Mouse (Mus musculus): Measurements from ENCODE around the gene Gm4756. TPM values are rescaled to one million over a fixed set of nuclear protein-coding genes. Genes with fewer than 3 reads are reported as not detected.
"Not testable (repeated sequence)": the region's sequence is repeated elsewhere in the genome, so short reads cannot be mapped to it uniquely, and the experiment has no call there.

The Gm4756 gene
- total RNA-seq, 2 experiments from 2014 or later, result not detected

GRCm38 (mm10) chr12:72664020-72664734 is 14.7 kb upstream of the Gm4756 start:
- intact Hi-C loops (cut with DNase I; ENCODE audit: low total_unique reads), result loop anchor here (10.0 kb wide), 1 partner anchor 129 kb away; the partner anchor contains the start of gene Pcnx4
- DNase-seq, result no peak

- no peak for DNase-seq
- intact Hi-C loops (cut with DNase I; ENCODE audit: low total_unique reads), result loop anchor here (10.0 kb wide), 2 partner anchors 141 to 191 kb away; no protein-coding TSS in a partner anchor
These were observed 6.3 kb upstream of the Gm4756 start for GRCm38 (mm10) chr12:72655775-72656174.

- DNase-seq, result peak; percentile 46
- intact Hi-C loops (cut with DNase I; ENCODE audit: low total_unique reads), result loop anchor here (10.0 kb wide), 2 partner anchors 140 to 190 kb away; no protein-coding TSS in a partner anchor
These were observed 5.2 kb upstream of the Gm4756 start for GRCm38 (mm10) chr12:72654698-72655097.

- DNase-seq, result no peak
- intact Hi-C loops (cut with DNase I; ENCODE audit: low total_unique reads), result no loop called here
These were observed 540 bp downstream of the Gm4756 start for GRCm38 (mm10) chr12:72648921-72649320.

GRCm38 (mm10) chr12:72638025-72638424 is 11.4 kb downstream of the Gm4756 start:
- no peak for DNase-seq
- intact Hi-C loops (cut with DNase I; ENCODE audit: low total_unique reads), result no loop called here

GRCm38 (mm10) chr12:72628751-72629150 is 20.7 kb downstream of the Gm4756 start:
- DNase-seq, result no peak
- intact Hi-C loops (cut with DNase I; ENCODE audit: low total_unique reads), result no loop called here

DNA sequence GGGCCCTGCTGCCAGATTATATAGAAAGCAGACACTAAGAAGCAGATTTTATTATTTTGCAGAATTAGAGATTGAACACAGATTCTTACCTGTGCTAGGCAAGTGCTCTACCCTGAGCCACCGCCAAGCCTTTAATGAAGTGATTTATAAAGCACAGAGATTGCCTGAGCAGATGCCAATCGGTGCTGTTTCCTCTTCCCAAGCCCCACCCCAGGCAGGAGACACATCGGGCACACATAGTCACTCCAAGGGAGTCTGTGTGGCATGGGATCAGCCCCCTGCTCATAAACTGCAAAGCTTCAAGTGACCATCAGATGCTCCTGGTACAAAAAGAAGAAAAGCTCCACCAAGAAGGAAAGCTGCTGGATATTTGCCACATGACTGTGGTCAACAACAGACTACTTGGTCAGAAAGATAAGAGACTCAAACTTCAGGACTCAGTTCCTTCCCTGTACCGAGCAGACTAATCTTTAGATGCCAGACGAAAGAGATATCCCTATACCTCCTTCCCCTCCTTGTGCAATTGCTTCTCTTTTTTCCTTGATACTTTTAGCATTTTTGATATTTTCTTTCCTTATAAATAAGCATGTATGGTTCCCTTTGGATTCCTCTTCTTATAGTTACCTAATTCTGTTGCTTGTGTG is 26.5 kb downstream of the Gm4756 start:
- no peak for DNase-seq
- intact Hi-C loops (cut with DNase I; ENCODE audit: low total_unique reads), result no loop called here

DNA sequence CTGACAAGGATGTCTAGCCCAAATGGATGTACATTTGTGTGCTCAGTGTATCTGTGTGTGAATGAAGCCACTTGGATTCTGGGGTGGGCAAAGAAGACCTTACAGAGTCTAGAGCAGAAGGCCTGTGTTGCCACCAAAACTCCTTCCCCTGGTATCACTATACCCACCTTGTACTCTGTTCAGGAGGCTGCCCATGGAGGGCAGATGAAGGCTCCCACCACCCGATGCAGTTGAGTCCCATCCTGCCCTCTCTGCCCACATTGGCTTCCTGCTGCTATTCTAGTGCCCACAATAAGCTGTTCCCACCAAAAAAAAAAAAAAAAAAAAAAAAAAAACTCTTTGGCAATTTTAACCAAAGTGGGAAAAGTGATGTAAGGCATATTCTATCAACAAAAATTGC is 28.0 kb downstream of the Gm4756 start:
- intact Hi-C loops (cut with DNase I; ENCODE audit: low total_unique reads), result no loop called here
- DNase-seq, result no peak

GRCm38 (mm10) chr12:72620856-72621255 is 28.6 kb downstream of the Gm4756 start:
- DNase-seq, result no peak
- intact Hi-C loops (cut with DNase I; ENCODE audit: low total_unique reads), result no loop called here

- DNase-seq, result no peak
- intact Hi-C loops (cut with DNase I; ENCODE audit: low total_unique reads), result no loop called here
These were observed 37.4 kb downstream of the Gm4756 start for GRCm38 (mm10) chr12:72612053-72612452.

DNA sequence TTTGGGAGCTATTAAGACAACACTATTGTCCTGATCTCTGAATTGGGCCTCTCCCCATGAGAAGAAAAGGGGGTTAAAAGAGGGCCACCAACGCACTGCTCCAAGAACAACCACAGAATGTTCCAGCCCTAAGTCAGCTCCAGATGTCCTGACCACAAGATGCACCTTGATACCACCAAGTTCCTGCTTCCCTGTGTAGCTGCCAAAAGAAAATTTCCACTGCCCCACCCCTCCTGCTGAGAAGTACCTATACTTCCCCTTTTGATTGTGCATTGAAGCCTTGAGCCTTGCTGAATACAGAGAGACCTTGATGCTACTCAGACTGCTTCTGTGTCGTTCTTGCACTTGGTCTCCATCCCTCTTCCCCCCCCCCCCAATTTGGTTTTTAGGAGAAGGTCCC is 50.7 kb downstream of the Gm4756 start:
- DNase-seq; intact Hi-C loops (cut with DNase I; ENCODE audit: low total_unique reads): not testable (repeated sequence)

GRCm38 (mm10) chr12:72594001-72594400 is 55.5 kb downstream of the Gm4756 start:
- DNase-seq, result no peak
- intact Hi-C loops (cut with DNase I; ENCODE audit: low total_unique reads), result no loop called here

- DNase-seq, result no peak
- intact Hi-C loops (cut with DNase I; ENCODE audit: low total_unique reads), result no loop called here
These were observed 56.5 kb downstream of the Gm4756 start for GRCm38 (mm10) chr12:72592991-72593390.

GRCm38 (mm10) chr12:72585339-72585738 is 64.1 kb downstream of the Gm4756 start:
- intact Hi-C loops (cut with DNase I; ENCODE audit: low total_unique reads), result no loop called here
- no peak for DNase-seq

- intact Hi-C loops (cut with DNase I; ENCODE audit: low total_unique reads), result no loop called here
- DNase-seq, result no peak
These were observed 66.4 kb downstream of the Gm4756 start for GRCm38 (mm10) chr12:72583099-72583498.

DNA sequence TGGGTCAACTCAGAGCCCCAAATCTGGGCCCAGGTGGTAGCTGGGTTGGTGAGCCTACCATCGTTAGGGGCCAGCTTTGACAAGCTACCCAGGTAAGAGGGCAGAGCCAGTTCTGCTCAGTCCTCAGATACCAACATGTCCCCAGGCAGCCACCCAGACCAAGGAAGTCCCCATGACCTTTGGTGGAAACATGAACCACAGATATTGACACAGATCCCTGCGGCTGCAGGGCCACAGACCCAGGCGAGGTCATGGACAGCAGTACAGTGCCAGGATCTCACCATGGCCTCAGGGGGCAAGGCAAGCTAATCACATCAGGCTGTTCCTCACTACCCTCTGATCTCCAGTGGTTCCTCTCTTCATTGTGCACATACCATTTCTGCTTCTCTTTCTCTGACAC is 67.4 kb downstream of the Gm4756 start:
- no peak for DNase-seq
- intact Hi-C loops (cut with DNase I; ENCODE audit: low total_unique reads), result no loop called here

- DNase-seq, result no peak
- intact Hi-C loops (cut with DNase I; ENCODE audit: low total_unique reads), result no loop called here
These were observed 85.1 kb downstream of the Gm4756 start for GRCm38 (mm10) chr12:72564281-72564795.

DNA sequence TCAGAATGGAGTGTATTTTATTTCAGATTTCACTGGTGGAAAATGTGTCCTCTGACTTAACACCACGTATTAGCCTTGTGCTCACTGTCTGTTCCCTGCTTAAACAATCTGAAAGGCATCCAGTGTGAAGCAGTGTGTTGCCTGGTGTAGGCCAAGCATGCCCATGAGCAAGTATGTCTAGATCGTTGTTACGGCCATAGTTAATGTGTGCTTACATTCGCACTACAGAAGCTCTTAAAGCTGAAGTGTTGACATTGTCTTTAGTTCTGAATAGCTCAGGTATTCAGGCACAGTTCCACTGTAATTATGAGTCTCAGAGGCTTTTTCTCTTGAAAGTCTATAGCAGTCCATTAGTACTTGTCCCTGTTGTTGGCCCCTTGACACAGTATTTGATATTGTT is 95.1 kb downstream of the Gm4756 start:
- intact Hi-C loops (cut with DNase I; ENCODE audit: low total_unique reads), result no loop called here
- DNase-seq, result no peak

DNA sequence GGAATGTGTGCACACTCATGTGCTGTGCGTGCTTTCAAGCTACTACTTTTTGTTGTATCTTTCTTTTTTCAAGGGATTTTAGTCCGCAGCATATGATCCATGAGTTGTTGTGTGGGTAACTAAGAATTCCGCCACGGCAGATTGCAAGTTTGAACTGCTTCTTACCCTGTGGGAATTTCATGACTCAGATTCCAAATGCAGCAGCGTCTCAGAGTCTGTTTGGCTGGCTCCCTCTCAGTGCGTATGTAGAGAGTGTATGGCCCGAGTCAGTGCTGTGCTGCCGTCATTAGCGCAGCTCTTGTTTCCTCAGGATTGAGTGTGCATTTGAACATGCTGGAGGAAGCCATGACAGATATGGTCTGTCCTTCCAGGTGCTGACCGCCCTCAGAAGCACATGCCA is 110.9 kb downstream of the Gm4756 start:
- DNase-seq, result no peak
- intact Hi-C loops (cut with DNase I; ENCODE audit: low total_unique reads), result loop anchor here (10.0 kb wide), 1 partner anchor 126 kb away; the partner anchor contains the start of gene Dhrs7

DNA sequence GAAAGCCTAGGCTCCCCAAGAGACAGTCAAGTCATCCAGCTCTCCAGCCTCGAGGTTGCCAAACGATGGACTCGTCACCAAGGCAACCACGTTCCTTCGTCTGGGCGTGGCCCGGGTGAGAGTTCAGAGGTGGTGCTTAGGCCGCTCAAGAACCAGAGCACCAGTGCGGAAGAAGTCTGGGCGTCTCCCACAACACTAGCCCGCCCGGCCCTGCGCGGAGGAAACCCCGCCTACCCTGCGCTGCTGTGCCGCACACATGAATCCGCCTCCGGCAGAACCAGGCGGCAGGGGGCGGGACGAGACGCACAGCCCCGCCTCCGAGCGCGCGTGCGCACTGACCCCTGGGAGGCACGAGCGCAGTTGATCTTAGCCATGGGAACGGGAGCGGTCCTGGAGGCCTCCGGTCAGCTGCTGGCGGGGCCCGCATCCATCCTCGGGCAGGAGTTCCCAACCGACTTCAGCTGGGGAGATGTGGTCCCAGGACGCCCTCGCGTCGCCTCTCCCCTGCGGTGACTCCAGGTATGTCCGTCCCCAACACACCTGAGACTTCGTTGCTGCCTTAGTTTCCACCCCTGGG is 113.4 kb downstream of the Gm4756 start, which contains the start of gene Pcnx4:
Gene Pcnx4 (plus strand): TSS at position 363 of the 577 bp plus-strand sequence.
- DNase-seq, result peak; percentile 97
- intact Hi-C loops (cut with DNase I; ENCODE audit: low total_unique reads), result loop anchor here (10.0 kb wide), 1 partner anchor 129 kb away; the partner anchor contains the start of gene Dhrs7

Data from gastrocnemius, postnatal 14 days (tissue).